Mouse (Mus musculus) limb, embryonic 11.5 days (tissue): Measurements from ENCODE around the gene Vps18. TPM values are rescaled to one million over a fixed set of nuclear protein-coding genes. Genes with fewer than 3 reads are reported as not detected.

Experiments
- ATAC-seq: fragments of 200-750 bp; cut with Nextera tagmentation; 2 replicates; pipeline ENCODE4 v1.8.0; 2017; ENCODE audit warnings: low read depth; ENCODE audit not compliant: insufficient number of reproducible peaks, low FRiP score, low TSS enrichment
- DNase-seq: peaks from one replicate; pipeline ENCODE4 v3.0.0-alpha.2; 2015; ENCODE audit warnings: low spot score
- H3K27ac ChIP-seq: fragments of 300-500 bp; sonication (generic); replicated peaks from 2 replicates; pipeline ENCODE4 v1.5.1; 2014; ENCODE audit warnings: low read depth, mild to moderate bottlenecking, low read length
- H3K27me3 ChIP-seq: fragments of 300-500 bp; sonication (generic); 2 replicates; pipeline ENCODE4 v1.6.1; 2014; ENCODE audit warnings: mild to moderate bottlenecking, low read length, mixed read lengths; ENCODE audit not compliant: control insufficient read depth, insufficient read depth
- H3K36me3 ChIP-seq: fragments of 300-500 bp; sonication (generic); 2 replicates; pipeline ENCODE4 v1.6.1; 2014; ENCODE audit warnings: mild to moderate bottlenecking, low read length, moderate library complexity, mixed read lengths; ENCODE audit not compliant: control insufficient read depth, insufficient read depth
- H3K4me1 ChIP-seq: fragments of 300-500 bp; sonication (generic); 2 replicates; pipeline ENCODE4 v1.6.1; 2014; ENCODE audit warnings: low read length, mixed read lengths; ENCODE audit not compliant: control insufficient read depth, insufficient read depth
- H3K4me2 ChIP-seq: fragments of 300-500 bp; sonication (generic); 2 replicates; pipeline ENCODE4 v1.6.1; 2014; ENCODE audit warnings: low read depth, mild to moderate bottlenecking, moderate library complexity; ENCODE audit not compliant: severe bottlenecking
- H3K4me3 ChIP-seq: fragments of 300-500 bp; sonication (generic); 2 replicates; pipeline ENCODE4 v1.5.1; 2014; ENCODE audit warnings: low read depth, low read length
- H3K9ac ChIP-seq: fragments of 300-500 bp; sonication (generic); 2 replicates; pipeline ENCODE4 v1.6.1; 2014; ENCODE audit warnings: mild to moderate bottlenecking, low read length
- H3K9me3 ChIP-seq: fragments of 300-500 bp; sonication (generic); 2 replicates; pipeline ENCODE4 v1.6.1; 2016; ENCODE audit warnings: low read length; ENCODE audit not compliant: control insufficient read depth
- WGBS: fragments of 180-500 bp; shearing (Covaris S2); extraction: QIAGEN DNeasy Blood & Tissue Kit; methylation state at CpG from one replicate; pipeline ENCODE4 v1.1.7; 2014; 5-methylcytosine and 5-hydroxymethylcytosine counted together
- polyA plus RNA-seq: library from polyadenylated mRNA; unstranded; fragments of >200 nt; fragmentation: Nextera tagmentation; extraction: Ambion mirVana; gene quantifications from 2 replicates; pipeline ENCODE4 v1.2.1, GENCODE M21; 2014

The Vps18 gene
- polyA plus RNA-seq, 1 experiment from 2014 or later: 12.1 TPM

DNA sequence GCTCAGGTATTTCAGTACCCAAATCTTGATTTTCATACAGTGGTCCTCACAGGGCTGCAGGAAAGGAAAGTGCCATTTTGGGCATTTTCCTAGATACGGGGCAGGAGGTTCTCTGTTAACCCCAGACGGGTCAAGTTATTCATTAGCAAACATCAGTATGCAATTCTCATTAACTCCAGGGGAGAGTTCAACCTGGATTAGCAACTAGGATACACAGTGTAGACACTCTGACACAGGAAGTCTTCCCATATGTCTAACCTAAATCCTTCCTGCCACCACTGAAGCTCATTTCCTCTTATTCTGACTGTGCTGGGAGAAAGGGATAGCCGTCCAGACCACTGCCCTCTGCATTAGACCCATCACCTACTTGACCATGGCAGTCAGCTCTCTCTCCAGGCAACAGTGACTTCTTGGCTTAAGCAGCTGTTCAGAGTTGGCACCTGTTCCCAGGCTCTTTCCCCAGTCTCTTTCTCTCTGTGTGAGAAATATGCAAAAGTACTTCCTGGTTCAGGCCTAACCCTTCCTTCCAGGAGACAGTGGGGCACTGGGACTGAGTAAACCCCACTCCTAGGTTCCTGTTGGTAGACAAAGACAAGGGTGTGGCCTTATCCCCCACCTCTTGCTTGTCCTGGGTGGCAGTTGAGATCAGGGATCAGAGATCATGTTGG, 29.6 kb downstream of the Vps18 start:
- peaks cover 27% of the 10 kb centered on the region for H3K27me3 ChIP-seq
- no peak for DNase-seq
- ATAC-seq: no peak
- H3K36me3 ChIP-seq: no peaks in the 10 kb centered on the region
- 49% methylated on average over 3 of the region's 3 CpGs for WGBS
- H3K27ac ChIP-seq: no peak overlapping the region
- H3K4me1 ChIP-seq: peaks cover 22% of the 10 kb centered on the region
- no peaks in the 10 kb centered on the region for H3K9me3 ChIP-seq
- H3K4me2 ChIP-seq: no peak overlapping the region
- no peak overlapping the region for H3K4me3 ChIP-seq
- H3K9ac ChIP-seq: no peak overlapping the region

GRCm38 (mm10) chr2:119320571-119320970, 32.0 kb downstream of the Vps18 start:
- Histone ChIP-seq H3K4me1 (peaks cover 28% of the 10 kb centered on the region), H3K4me3 (no peak overlapping the region), H3K4me2 (no peak overlapping the region), H3K36me3 (no peaks in the 10 kb centered on the region), H3K9ac (no peak overlapping the region), H3K27ac (no peak overlapping the region), H3K27me3 (peaks cover 51% of the 10 kb centered on the region), H3K9me3 (no peaks in the 10 kb centered on the region)
- no peak for ATAC-seq
- 72% methylated on average over 8 of the region's 8 CpGs for WGBS
- no peak for DNase-seq

GRCm38 (mm10) chr2:119321771-119322586, 33.4 kb downstream of the Vps18 start:
- H3K4me2 ChIP-seq: peak overlapping the region; percentile 65
- H3K36me3 ChIP-seq: no peaks in the 10 kb centered on the region
- H3K27me3 ChIP-seq: peaks cover 65% of the 10 kb centered on the region
- H3K9me3 ChIP-seq: no peaks in the 10 kb centered on the region
- H3K9ac ChIP-seq: peak overlapping the region; percentile 53; the same call in 1 of the 2 replicates
- DNase-seq (peak; percentile 70), ATAC-seq (no peak)
- no peak overlapping the region for H3K27ac ChIP-seq
- 4% methylated on average over 48 of the region's 48 CpGs for WGBS
- H3K4me1 ChIP-seq: peaks cover 38% of the 10 kb centered on the region
- peak overlapping the region; percentile 29 for H3K4me3 ChIP-seq

DNA sequence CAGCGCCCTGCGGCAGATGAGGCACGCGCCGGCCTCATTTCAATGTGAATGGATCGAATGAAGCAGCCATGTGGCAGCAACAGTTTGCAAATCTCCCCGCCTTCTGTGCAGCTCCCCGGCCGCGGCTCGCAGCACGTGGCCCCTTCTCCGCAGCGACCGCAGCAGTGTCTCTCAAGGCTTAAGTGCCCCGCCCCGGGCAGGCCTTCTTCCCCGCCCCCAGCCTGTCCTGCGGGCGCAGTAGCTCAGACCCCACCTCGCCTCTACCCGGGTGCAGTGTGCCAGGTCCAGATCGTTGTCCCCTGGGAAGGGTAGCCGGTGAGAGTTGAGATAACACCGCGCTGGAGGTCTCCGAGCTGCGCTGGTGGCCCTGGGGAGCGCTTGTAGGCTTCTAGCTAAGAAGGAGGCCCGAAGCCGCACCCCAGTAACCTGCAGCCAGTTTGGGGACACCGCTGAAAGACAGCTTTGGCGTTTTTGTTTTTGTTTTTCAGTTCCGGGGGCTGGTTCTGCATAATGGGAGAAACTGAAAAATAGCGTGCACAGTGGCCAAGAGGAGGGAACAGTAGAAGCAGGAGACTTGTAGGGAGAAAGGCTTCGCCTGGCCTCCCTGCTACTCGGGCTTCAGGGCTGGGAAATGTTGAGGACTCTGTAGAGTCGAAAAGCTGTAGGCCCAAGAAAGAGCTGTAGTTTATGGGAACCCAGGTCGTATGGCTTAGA, 34.2 kb downstream of the Vps18 start:
- DNase-seq (peak; percentile 46), ATAC-seq (peak; percentile 46; the same call in 1 of the 2 replicates)
- peak overlapping the region; percentile 29 for H3K4me3 ChIP-seq
- H3K9ac ChIP-seq: peak overlapping the region; percentile 53; the same call in 1 of the 2 replicates
- H3K27ac ChIP-seq: no peak overlapping the region
- H3K4me2 ChIP-seq: peak overlapping the region; percentile 65
- H3K4me1 ChIP-seq: peaks cover 38% of the 10 kb centered on the region
- peaks cover 72% of the 10 kb centered on the region for H3K27me3 ChIP-seq
- no peaks in the 10 kb centered on the region for H3K36me3 ChIP-seq
- no peaks in the 10 kb centered on the region for H3K9me3 ChIP-seq
- WGBS: 4% methylated on average over 39 of the region's 39 CpGs

- Histone ChIP-seq H3K36me3 (no peaks in the 10 kb centered on the region), H3K4me3 (no peak overlapping the region), H3K4me1 (peaks cover 38% of the 10 kb centered on the region), H3K4me2 (peak overlapping the region; percentile 69), H3K27me3 (peaks cover 85% of the 10 kb centered on the region), H3K9me3 (no peaks in the 10 kb centered on the region), H3K9ac (no peak overlapping the region), H3K27ac (no peak overlapping the region)
- 3% methylated on average over 32 of the region's 32 CpGs for WGBS
- no peak for ATAC-seq
- DNase-seq: peak; percentile 50
These were observed 35.5 kb downstream of the Vps18 start for GRCm38 (mm10) chr2:119323866-119324575.

- peaks cover 92% of the 10 kb centered on the region for H3K27me3 ChIP-seq
These were observed 36.2 kb downstream of the Vps18 start for GRCm38 (mm10) chr2:119324576-119325318.

DNA sequence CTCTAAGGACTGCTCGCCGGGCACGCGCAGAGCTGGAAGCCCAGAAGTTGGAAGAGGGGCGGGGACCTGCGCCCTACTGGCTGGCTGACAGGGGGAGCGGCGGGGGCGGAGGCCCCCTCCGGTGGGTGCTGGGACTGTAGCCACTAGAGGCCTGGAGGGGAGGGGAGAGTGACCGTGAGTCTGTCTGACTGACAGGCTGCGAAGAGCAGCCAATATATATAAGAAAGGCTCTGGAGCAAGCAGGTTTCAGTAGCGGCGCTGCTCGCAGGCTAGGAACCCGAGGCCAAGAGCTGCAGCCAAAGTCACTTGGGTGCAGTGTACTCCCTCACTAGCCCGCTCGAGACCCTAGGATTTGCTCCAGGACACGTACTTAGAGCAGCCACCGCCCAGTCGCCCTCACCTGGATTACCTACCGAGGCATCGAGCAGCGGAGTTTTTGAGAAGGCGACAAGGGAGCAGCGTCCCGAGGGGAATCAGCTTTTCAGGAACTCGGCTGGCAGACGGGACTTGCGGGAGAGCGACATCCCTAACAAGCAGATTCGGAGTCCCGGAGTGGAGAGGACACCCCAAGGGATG, 37.1 kb downstream of the Vps18 start, which contains the start of gene Dll4:
Dll4 (plus strand) TSS at position 217 of the 576 bp plus-strand sequence.
- H3K9me3 ChIP-seq: no peaks in the 10 kb centered on the region
- no peaks in the 10 kb centered on the region for H3K36me3 ChIP-seq
- peak within 1 kb of the TSS; percentile 36 for H3K4me3 ChIP-seq
- no peak within 1 kb of the TSS for H3K27ac ChIP-seq
- DNase-seq (peak; percentile 60), ATAC-seq (no peak)
- under 1% methylated on average over 31 of the region's 33 CpGs for WGBS
- H3K9ac ChIP-seq: peak within 1 kb of the TSS; percentile 24; the same call in 1 of the 2 replicates
- H3K4me2 ChIP-seq: peak within 1 kb of the TSS; percentile 69
- H3K27me3 ChIP-seq: peaks cover 97% of the 10 kb centered on the region
- H3K4me1 ChIP-seq: peaks cover 38% of the 10 kb centered on the region

More at GRCm38 (mm10) chr2:119324576-119325318, 36.2 kb downstream of the Vps18 start:
- H3K4me1 ChIP-seq: peaks cover 38% of the 10 kb centered on the region
- H3K36me3 ChIP-seq: no peaks in the 10 kb centered on the region
- no peaks in the 10 kb centered on the region for H3K9me3 ChIP-seq
- H3K4me2 ChIP-seq: peak overlapping the region; percentile 69
- H3K4me3 ChIP-seq: peak overlapping the region; percentile 36; the same call in 1 of the 2 replicates
- no peak overlapping the region for H3K27ac ChIP-seq
- peak; percentile 19; the same call in 1 of the 2 replicates for ATAC-seq
- DNase-seq: no peak
- no peak overlapping the region for H3K9ac ChIP-seq
- WGBS: 1% methylated on average over 32 of the region's 32 CpGs
